Mouse (Mus musculus): Measurements from ENCODE around the gene Dyrk1a. TPM values are rescaled to one million over a fixed set of nuclear protein-coding genes. Genes with fewer than 3 reads are reported as not detected.

Gene Dyrk1a
- polyA plus RNA-seq, 1 experiment from 2014 or later = 4.0 TPM

DNA sequence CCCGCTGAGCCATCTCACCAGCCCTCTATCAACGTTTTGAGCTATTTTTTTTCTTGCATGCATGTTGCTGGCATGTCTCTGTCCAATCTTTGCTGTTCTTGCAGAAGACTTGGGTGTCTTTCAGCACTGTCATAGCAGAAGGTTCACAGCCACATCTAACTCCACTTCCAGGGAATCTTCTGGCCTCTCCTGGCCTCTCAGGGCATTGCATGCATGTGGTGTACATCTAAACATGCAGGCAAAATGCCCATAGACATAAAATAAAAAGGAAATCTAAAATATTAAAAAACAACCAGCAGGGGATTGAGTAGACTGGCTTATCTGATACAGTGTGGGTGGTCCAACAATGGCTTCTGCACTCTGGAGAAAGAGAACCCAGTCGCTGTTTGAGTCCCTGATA, 165.7 kb downstream of the Dyrk1a start:
- no peak for ATAC-seq (ENCODE audit: low read depth)
- Histone ChIP-seq H3K27ac (ENCODE audit: low read length) (no peak overlapping the region), H3K9me3 (replicated peaks; ENCODE audit: control insufficient read depth, low read length) (no peaks in the 10 kb centered on the region), H3K4me3 (ENCODE audit: low read depth, low read length) (no peak overlapping the region), H3K27me3 (ENCODE audit: control insufficient read depth, insufficient read depth, low read depth, low read length) (no peaks in the 10 kb centered on the region), H3K36me3 (ENCODE audit: control insufficient read depth, insufficient read depth) (no peaks in the 10 kb centered on the region), H3K4me1 (ENCODE audit: control insufficient read depth, low read depth, low read length) (no peaks in the 10 kb centered on the region), H3K9ac (ENCODE audit: low read depth, low read length) (no peak overlapping the region), H3K4me2 (ENCODE audit: low read depth, low read length) (no peak overlapping the region)
- WGBS (ENCODE audit: insufficient replicate concordance) = 40% methylated on average over 3 of the region's 3 CpGs

DNA sequence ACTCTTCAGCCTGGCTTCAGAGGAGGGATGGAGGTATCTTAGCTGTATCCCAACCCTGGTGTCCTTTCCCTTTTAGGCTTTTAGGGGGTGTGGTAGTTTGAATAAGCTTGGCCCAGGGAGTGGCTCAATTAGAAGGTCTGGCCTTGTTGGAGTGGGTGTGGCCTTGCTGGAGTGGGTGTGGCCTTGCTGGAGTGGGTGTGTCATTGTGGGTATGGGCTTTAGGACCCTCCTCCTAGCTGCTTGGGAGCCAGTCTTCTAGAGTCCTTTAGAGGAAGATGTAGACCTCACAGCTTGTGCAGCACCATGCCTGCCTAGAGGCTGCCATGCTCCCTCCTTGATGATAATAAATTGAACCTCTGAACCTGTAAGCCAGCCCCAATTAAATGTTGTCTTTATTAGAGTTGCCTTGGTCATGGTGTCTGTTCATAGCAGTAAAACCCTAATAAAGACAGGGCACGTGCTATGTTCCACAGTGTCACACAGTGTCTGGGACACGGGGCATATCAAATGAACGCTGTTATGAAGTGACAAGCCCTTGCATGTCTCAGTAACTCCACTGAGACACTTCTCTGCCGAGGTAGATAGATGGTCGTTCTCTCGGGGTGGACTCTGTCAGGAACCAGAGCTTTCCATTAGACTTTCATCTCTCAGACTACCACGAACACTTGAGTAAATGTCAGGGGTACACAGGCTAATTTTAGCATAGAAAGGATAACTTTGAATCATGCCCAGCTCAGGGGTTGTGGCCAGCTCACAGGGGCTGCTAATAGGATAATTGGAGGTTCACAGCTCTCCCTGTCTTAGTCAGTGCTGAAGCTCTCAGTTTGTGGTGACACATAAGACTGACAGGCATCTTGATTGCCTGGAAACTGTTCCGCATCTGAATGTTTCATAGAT, 166.9 kb downstream of the Dyrk1a start:
- no peak overlapping the region for H3K27ac ChIP-seq (ENCODE audit: low read length)
- no peaks in the 10 kb centered on the region for H3K27me3 ChIP-seq (ENCODE audit: control insufficient read depth, insufficient read depth, low read depth, low read length)
- WGBS (ENCODE audit: insufficient replicate concordance) = 60% methylated on average over 8 of the region's 8 CpGs
- no peak overlapping the region for H3K4me3 ChIP-seq (ENCODE audit: low read depth, low read length)
- H3K36me3 ChIP-seq (ENCODE audit: control insufficient read depth, insufficient read depth) = no peaks in the 10 kb centered on the region
- H3K9me3 ChIP-seq (replicated peaks; ENCODE audit: control insufficient read depth, low read length) = no peaks in the 10 kb centered on the region
- H3K4me2 ChIP-seq (ENCODE audit: low read depth, low read length) = no peak overlapping the region
- no peaks in the 10 kb centered on the region for H3K4me1 ChIP-seq (ENCODE audit: control insufficient read depth, low read depth, low read length)
- no peak overlapping the region for H3K9ac ChIP-seq (ENCODE audit: low read depth, low read length)
- no peak for ATAC-seq (ENCODE audit: low read depth)

DNA sequence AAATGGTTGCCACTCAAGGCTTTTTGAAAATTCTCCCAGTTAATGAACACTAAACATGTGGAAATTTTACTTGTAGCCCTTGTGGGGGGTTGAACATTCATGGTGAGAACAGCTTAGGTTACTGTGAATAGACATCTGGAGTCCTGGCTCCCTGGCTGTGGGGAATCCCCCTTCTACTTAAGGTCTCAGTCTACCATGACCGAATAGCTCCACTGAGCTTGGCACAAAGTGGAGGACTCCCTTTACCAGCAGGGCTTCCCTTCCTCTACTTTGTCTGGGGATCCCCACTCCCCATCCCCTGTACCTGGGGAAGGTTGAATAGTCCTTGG, 167.5 kb downstream of the Dyrk1a start:
- H3K9ac ChIP-seq (ENCODE audit: low read depth, low read length) = no peak overlapping the region
- WGBS (ENCODE audit: insufficient replicate concordance) = 65% methylated on average over 1 of the region's 1 CpGs
- H3K4me2 ChIP-seq (ENCODE audit: low read depth, low read length) = no peak overlapping the region
- H3K4me3 ChIP-seq (ENCODE audit: low read depth, low read length) = no peak overlapping the region
- no peaks in the 10 kb centered on the region for H3K4me1 ChIP-seq (ENCODE audit: control insufficient read depth, low read depth, low read length)
- H3K27me3 ChIP-seq (ENCODE audit: control insufficient read depth, insufficient read depth, low read depth, low read length) = no peaks in the 10 kb centered on the region
- ATAC-seq (ENCODE audit: low read depth) = no peak
- no peaks in the 10 kb centered on the region for H3K36me3 ChIP-seq (ENCODE audit: control insufficient read depth, insufficient read depth)
- no peaks in the 10 kb centered on the region for H3K9me3 ChIP-seq (replicated peaks; ENCODE audit: control insufficient read depth, low read length)
- no peak overlapping the region for H3K27ac ChIP-seq (ENCODE audit: low read length)

DNA sequence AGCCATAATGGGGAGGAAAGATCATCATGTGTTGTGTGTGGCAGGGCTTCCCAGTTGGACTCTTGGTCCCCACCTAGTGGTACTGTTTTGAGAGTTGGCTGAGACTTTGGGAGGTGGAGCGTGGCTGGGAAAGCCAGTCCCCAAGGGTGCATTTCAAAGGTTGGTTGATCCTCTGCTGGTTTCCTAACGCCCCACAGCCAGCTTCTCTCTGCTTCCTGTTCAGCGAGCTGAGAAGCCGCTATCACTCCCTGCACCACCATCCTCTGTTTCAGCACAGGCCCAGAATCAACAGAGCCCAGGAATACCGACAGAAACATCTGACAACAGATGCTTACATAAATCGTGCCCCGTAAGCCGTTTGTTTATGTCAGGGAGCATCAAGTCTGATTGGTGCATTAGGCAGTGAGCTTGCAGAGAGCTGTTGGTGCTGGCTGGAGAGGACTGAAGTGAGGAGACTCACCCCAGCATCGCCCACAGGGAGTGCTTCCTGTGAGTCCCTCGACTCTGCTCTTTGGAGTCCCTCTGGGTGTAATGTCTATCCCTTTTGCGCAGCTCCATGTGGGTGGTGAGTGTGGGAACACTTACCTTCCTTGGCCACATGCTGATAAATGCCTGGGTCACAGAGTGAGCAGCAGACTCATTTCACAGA, 174.2 kb downstream of the Dyrk1a start:
- Histone ChIP-seq H3K9ac (ENCODE audit: low read depth, low read length) (no peak overlapping the region), H3K9me3 (replicated peaks; ENCODE audit: control insufficient read depth, low read length) (no peaks in the 10 kb centered on the region), H3K36me3 (ENCODE audit: control insufficient read depth, insufficient read depth) (no peaks in the 10 kb centered on the region), H3K4me2 (ENCODE audit: low read depth, low read length) (peak overlapping the region; percentile 41), H3K27me3 (ENCODE audit: control insufficient read depth, insufficient read depth, low read depth, low read length) (no peaks in the 10 kb centered on the region), H3K4me1 (ENCODE audit: control insufficient read depth, low read depth, low read length) (no peaks in the 10 kb centered on the region; the same call in 1 of the 2 replicates), H3K4me3 (ENCODE audit: low read depth, low read length) (no peak overlapping the region), H3K27ac (ENCODE audit: low read length) (no peak overlapping the region)
- ATAC-seq (ENCODE audit: low read depth) = peak; percentile 16; the same call in 1 of the 2 replicates
- WGBS (ENCODE audit: insufficient replicate concordance) = 5% methylated on average over 11 of the region's 11 CpGs

DNA sequence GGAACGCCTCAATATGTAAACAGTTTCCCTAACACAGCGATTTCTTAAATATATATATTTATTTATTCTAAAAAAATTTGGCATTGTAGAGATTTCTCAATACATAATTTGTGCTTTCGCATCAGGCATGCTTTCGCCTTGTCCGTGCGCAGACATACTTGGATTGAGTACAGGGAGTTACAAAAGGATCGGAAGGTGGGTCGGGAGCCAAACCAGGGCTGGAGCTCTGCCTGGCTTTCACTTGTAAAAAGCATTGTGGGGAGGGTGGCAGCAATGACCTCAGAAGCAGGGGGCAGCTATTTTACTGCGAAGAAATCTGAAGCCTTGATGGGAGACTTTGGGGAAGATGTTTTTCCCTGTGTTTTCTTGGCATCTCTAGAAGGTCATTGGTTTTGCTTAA, 175.2 kb downstream of the Dyrk1a start:
- Histone ChIP-seq H3K9me3 (replicated peaks; ENCODE audit: control insufficient read depth, low read length) (no peaks in the 10 kb centered on the region), H3K36me3 (ENCODE audit: control insufficient read depth, insufficient read depth) (no peaks in the 10 kb centered on the region), H3K27me3 (ENCODE audit: control insufficient read depth, insufficient read depth, low read depth, low read length) (no peaks in the 10 kb centered on the region), H3K4me2 (ENCODE audit: low read depth, low read length) (no peak overlapping the region), H3K9ac (ENCODE audit: low read depth, low read length) (no peak overlapping the region), H3K27ac (ENCODE audit: low read length) (no peak overlapping the region), H3K4me1 (ENCODE audit: control insufficient read depth, low read depth, low read length) (no peaks in the 10 kb centered on the region; the same call in 1 of the 2 replicates), H3K4me3 (ENCODE audit: low read depth, low read length) (no peak overlapping the region)
- ATAC-seq (ENCODE audit: low read depth) = no peak
- 76% methylated on average over 9 of the region's 9 CpGs for WGBS (ENCODE audit: insufficient replicate concordance)

Other genes starting within 250 kb of the Dyrk1a start
- 1.7 and 1.9 TPM in 2 replicates for gene Ripply3, start 241.6 kb upstream of the Dyrk1a start, polyA plus RNA-seq (2015; fragmentation: Nextera tagmentation; extraction: Ambion mirVana)
- gene Ttc3, start 199.4 kb upstream of the Dyrk1a start, polyA plus RNA-seq (2015; fragmentation: Nextera tagmentation; extraction: Ambion mirVana) = 21.3 and 25.0 TPM in 2 replicates
- gene Pigp, start 198.2 kb upstream of the Dyrk1a start, polyA plus RNA-seq (2015; fragmentation: Nextera tagmentation; extraction: Ambion mirVana) = 47.5 and 47.6 TPM in 2 replicates
- 19.4 and 24.0 TPM in 2 replicates for gene Vps26c, start 43.2 kb upstream of the Dyrk1a start, polyA plus RNA-seq (2015; fragmentation: Nextera tagmentation; extraction: Ambion mirVana)

Data from liver, embryonic 16.5 days (tissue).